Mouse (Mus musculus): ENCODE measurements around the gene Zswim8.

DNA sequence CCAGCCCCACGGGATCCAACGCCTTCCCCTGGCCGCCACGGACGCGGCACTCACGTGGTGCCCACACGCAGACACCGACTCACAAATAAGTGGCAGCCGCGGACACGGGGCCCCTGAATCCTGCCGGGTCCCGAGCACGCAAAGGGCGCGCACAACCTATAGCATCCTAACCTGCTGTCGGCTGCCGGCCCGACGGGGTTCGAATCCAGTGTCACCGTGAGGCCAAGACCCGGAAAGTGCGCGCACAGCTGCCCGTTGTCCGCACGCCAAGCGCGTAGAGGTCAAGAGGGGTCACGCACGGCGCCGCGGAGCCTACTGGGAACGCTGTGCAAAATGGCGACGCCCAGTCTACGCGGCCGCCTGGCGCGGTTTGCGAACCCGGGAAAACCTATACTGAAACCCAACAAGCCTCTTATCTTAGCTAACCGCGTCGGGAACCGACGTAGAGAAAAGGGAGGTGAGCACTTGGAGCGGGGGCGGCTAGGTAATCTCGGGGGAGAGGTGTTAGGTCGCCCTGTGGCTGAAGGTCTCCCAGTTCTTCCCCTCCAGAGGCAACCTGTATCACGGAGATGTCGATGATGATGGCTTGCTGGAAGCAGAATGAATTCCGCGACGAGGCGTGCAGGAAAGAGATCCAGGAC, 4.5 kb upstream of the Zswim8 start, which contains the start of gene Chchd1:
- no peak for TF ChIP-seq CTCF (IDR thresholded peaks at IDR 0.05; ENCODE audit: control insufficient read depth, insufficient read depth, low read length)
- TF ChIP-seq POLR2A (IDR thresholded peaks at IDR 0.05; ENCODE audit: borderline replicate concordance, control insufficient read depth, low read depth, low read length) = peak; percentile 79; the same call in 1 of the 2 replicates
